20 mouse cellular contexts compared by ENCODE assay signal in genomic region chr5:122108104-122108503, GRCm38 (mm10). TPM values are rescaled to one million over a fixed set of nuclear protein-coding genes. Genes with fewer than 3 reads are reported as not detected.
"Had no signal": no experiment of that assay in that cellular context is flagged by ENCODE, and none has a peak within 500 bp of the region (broad histone marks: within the 10 kb centered on the region; RNA-seq: fewer than 3 reads in every experiment).

No protein-coding gene starts in this region.

- H3K9ac ChIP-seq: limb, embryonic 15.5 days; liver, embryonic 12.5 days; lung, embryonic 14.5 days; midbrain, embryonic 12.5 days; neural tube, embryonic 13.5 days had no signal

- H3K9me3 ChIP-seq: limb, embryonic 15.5 days; liver, embryonic 12.5 days; midbrain, embryonic 12.5 days; neural tube, embryonic 13.5 days had no signal

- DNase-seq: layer of hippocampus, adult 9-11 months; layer of hippocampus, postnatal 36 days; lung, embryonic 14.5 days; lung, postnatal 10 days; retina, postnatal 1 day; right cerebral cortex, postnatal 4 days; spleen, adult 18-20 months; thymus, adult 18-20 months; thymus, postnatal 14 days had no signal

- H3K36me3 ChIP-seq: limb, embryonic 15.5 days; liver, embryonic 12.5 days; midbrain, embryonic 12.5 days; neural tube, embryonic 13.5 days had no signal

- H3K27me3 ChIP-seq: midbrain, embryonic 12.5 days; neural tube, embryonic 13.5 days had no signal

- H3K4me3 ChIP-seq: limb, embryonic 15.5 days; liver, embryonic 12.5 days; midbrain, embryonic 12.5 days; neural tube, embryonic 13.5 days had no signal

- ATAC-seq: liver, embryonic 12.5 days; midbrain, embryonic 16.5 days had no signal

- H3K27ac ChIP-seq: limb, embryonic 15.5 days; liver, embryonic 12.5 days; midbrain, embryonic 12.5 days; neural tube, embryonic 13.5 days had no signal

- H3K4me1 ChIP-seq: liver, embryonic 12.5 days; midbrain, embryonic 12.5 days had no signal

- H3K4me2 ChIP-seq: limb, embryonic 15.5 days; liver, embryonic 12.5 days; lung, embryonic 14.5 days; midbrain, embryonic 12.5 days; neural tube, embryonic 13.5 days had no signal

RNA-seq across cellular contexts. Expression of gene Myl2, which starts 7.4 kb away (rescaled TPM):
- total RNA-seq: left cerebral cortex, postnatal 25 days; megakaryocyte-erythroid progenitor cell, adult 5-6 weeks had no signal
- polyA plus RNA-seq: urinary bladder, adult 2 months had no signal

RNA-seq across cellular contexts. Expression of gene Ccdc63, which starts 32.5 kb away (rescaled TPM):
- polyA plus RNA-seq: limb, embryonic 11.5 days; liver, embryonic 12.5 days; liver, embryonic 16.5 days; midbrain, embryonic 12.5 days; stomach, embryonic 14.5 days had no signal

RNA-seq across cellular contexts. Expression of gene Cux2, which starts 58.2 kb away (rescaled TPM):
- total RNA-seq: megakaryocyte-erythroid progenitor cell, adult 5-6 weeks had no signal
